Mouse (Mus musculus) C2C12 (cell line): ENCODE results near the gene Arid3a.

Experiments
- CTCF ChIP-seq: IDR thresholded peaks from one replicate; pipeline ENCODE4 v1.5.1; 2011; ENCODE audit not compliant: control insufficient read depth, insufficient read depth, insufficient read length
- FOSL1 ChIP-seq: IDR thresholded peaks from one replicate; pipeline ENCODE4 v1.8.0; 2011; ENCODE audit warnings: mild to moderate bottlenecking, low read length; ENCODE audit not compliant: poor library complexity, insufficient read depth, severe bottlenecking
- MAX ChIP-seq: IDR thresholded peaks from one replicate; pipeline ENCODE4 v1.6.1; 2011; ENCODE audit warnings: mild to moderate bottlenecking, control low read depth

- TF ChIP-seq FOSL1 = no peak
- TF ChIP-seq CTCF = no peak
- TF ChIP-seq MAX = no peak
Observed at GRCm38 (mm10) chr10:79947502-79947901, 20.7 kb downstream of the Arid3a start.
